Mouse (Mus musculus) forebrain, embryonic 15.5 days (tissue): Measurements from ENCODE around the gene Gm37240. TPM values are rescaled to one million over a fixed set of nuclear protein-coding genes. Genes with fewer than 3 reads are reported as not detected.

Experiments used
- ATAC-seq: fragments of 200-750 bp; cut with Nextera tagmentation; replicated peaks from 2 replicates; pipeline ENCODE4 v1.8.0; 2017; ENCODE audit warnings: mild to moderate bottlenecking, moderate TSS enrichment, moderate library complexity
- H3K27ac ChIP-seq: fragments of 300-500 bp; sonication (generic); replicated peaks from 2 replicates; pipeline ENCODE4 v1.5.1; 2015; ENCODE audit warnings: mild to moderate bottlenecking, inconsistent platforms
- H3K27me3 ChIP-seq: fragments of 300-500 bp; sonication (generic); 2 replicates; pipeline ENCODE4 v1.6.1; 2015; ENCODE audit warnings: inconsistent platforms
- H3K36me3 ChIP-seq: fragments of 300-500 bp; sonication (generic); 2 replicates; pipeline ENCODE4 v1.6.1; 2015; ENCODE audit warnings: mild to moderate bottlenecking, inconsistent platforms
- H3K4me1 ChIP-seq: fragments of 300-500 bp; sonication (generic); 2 replicates; pipeline ENCODE4 v1.6.1; 2015; ENCODE audit warnings: inconsistent platforms
- H3K4me2 ChIP-seq: fragments of 300-500 bp; sonication (generic); replicated peaks from 2 replicates; pipeline ENCODE4 v1.6.1; 2015; ENCODE audit warnings: mild to moderate bottlenecking, inconsistent platforms
- H3K4me3 ChIP-seq: fragments of 300-500 bp; sonication (generic); 2 replicates; pipeline ENCODE4 v1.5.1; 2015; ENCODE audit warnings: mild to moderate bottlenecking, inconsistent platforms
- H3K9ac ChIP-seq: fragments of 300-500 bp; sonication (generic); replicated peaks from 2 replicates; pipeline ENCODE4 v1.6.1; 2015; ENCODE audit warnings: mild to moderate bottlenecking, inconsistent platforms
- H3K9me3 ChIP-seq: fragments of 300-500 bp; sonication (generic); 2 replicates; pipeline ENCODE4 v1.6.1; 2016; ENCODE audit warnings: inconsistent platforms
- WGBS: fragments of 180-500 bp; shearing (Covaris S2); methylation state at CpG from one replicate; pipeline ENCODE4 v1.1.7; 2015; ENCODE audit warnings: mixed read lengths; 5-methylcytosine and 5-hydroxymethylcytosine counted together
- polyA plus RNA-seq: library from polyadenylated mRNA; unstranded; fragments of >200 nt; fragmentation: Nextera tagmentation; extraction: Ambion mirVana; gene quantifications from 2 replicates; pipeline ENCODE4 v1.2.1, GENCODE M21; 2015

Gm37240 gene
- polyA plus RNA-seq, 1 experiment from 2014 or later, result 2.2 TPM

GRCm38 (mm10) chr3:84732016-84732502 lies 1155.3 kb downstream of the Gm37240 start:
- peak overlapping the region; percentile 77 for H3K27ac ChIP-seq
- H3K27me3 ChIP-seq, result no peaks in the 10 kb centered on the region
- peak overlapping the region; percentile 64 for H3K4me2 ChIP-seq
- no peaks in the 10 kb centered on the region for H3K9me3 ChIP-seq
- H3K4me3 ChIP-seq, result peak overlapping the region; percentile 31
- peak overlapping the region; percentile 38 for H3K9ac ChIP-seq
- H3K4me1 ChIP-seq, result peaks cover 23% of the 10 kb centered on the region
- peak; percentile 79 for ATAC-seq
- H3K36me3 ChIP-seq, result no peaks in the 10 kb centered on the region
- under 1% methylated on average over 20 of the region's 20 CpGs for WGBS

GRCm38 (mm10) chr3:84731403-84732015 lies 1155.8 kb downstream of the Gm37240 start:
- H3K27me3 ChIP-seq, result no peaks in the 10 kb centered on the region
- no peaks in the 10 kb centered on the region for H3K9me3 ChIP-seq
- WGBS, result 7% methylated on average over 9 of the region's 9 CpGs
- peaks cover 23% of the 10 kb centered on the region for H3K4me1 ChIP-seq
- peak overlapping the region; percentile 38 for H3K9ac ChIP-seq
- peak overlapping the region; percentile 31 for H3K4me3 ChIP-seq
- peak overlapping the region; percentile 77 for H3K27ac ChIP-seq
- H3K36me3 ChIP-seq, result no peaks in the 10 kb centered on the region
- ATAC-seq, result peak; percentile 62
- H3K4me2 ChIP-seq, result peak overlapping the region; percentile 64

- no peak; the same call in 1 of the 2 replicates for ATAC-seq
- Histone ChIP-seq H3K4me2 (peak overlapping the region; percentile 64), H3K36me3 (no peaks in the 10 kb centered on the region), H3K9me3 (no peaks in the 10 kb centered on the region), H3K4me3 (no peak overlapping the region), H3K27me3 (no peaks in the 10 kb centered on the region), H3K4me1 (peaks cover 23% of the 10 kb centered on the region), H3K27ac (peak overlapping the region; percentile 77), H3K9ac (no peak overlapping the region)
- 29% methylated on average over 5 of the region's 5 CpGs for WGBS
These were observed 1156.3 kb downstream of the Gm37240 start for GRCm38 (mm10) chr3:84731003-84731402.

DNA sequence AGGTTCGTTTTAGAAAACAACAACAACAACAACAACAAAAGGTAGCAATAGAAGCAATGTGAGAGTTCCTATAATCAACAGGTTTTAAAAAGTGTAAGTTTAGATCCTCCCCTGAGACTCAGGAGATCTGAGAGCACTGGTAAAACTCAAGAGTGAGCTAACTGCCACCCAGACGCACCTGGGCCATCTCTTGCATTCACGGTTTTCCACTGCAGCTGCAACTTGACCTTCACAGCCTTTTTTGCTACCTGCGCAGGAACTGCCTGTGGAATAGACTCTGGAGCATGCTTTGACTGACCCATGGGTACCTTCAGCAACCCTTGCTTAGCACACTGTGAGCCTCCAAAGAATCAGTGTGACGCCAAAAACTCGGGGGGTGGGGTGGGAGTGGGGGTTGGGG lies 1157.5 kb downstream of the Gm37240 start:
- H3K27me3 ChIP-seq, result no peaks in the 10 kb centered on the region
- peaks cover 23% of the 10 kb centered on the region for H3K4me1 ChIP-seq
- no peaks in the 10 kb centered on the region for H3K9me3 ChIP-seq

DNA sequence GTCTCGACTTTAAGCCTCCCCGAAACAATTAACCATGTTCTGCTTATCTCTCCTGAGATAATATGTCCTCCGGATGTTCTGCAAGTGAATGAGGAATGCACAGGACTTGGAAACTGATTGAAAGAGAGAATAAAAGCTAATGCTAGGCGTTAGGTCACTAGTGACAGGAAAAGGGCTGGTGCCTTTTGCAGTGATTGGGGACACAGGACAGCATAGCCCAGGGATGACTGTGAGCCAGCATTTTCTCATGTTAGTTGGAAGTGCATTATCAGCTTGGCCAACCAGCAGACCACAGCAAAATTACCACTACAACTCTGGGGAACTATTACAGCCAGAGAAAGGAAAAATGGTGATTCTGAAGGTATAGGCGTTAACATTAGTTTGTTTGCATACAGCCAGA lies 1163.3 kb downstream of the Gm37240 start:
- H3K9me3 ChIP-seq, result no peaks in the 10 kb centered on the region
- H3K27me3 ChIP-seq, result no peaks in the 10 kb centered on the region
- no peak overlapping the region for H3K9ac ChIP-seq
- no peak overlapping the region for H3K4me3 ChIP-seq
- 72% methylated on average over 5 of the region's 5 CpGs for WGBS
- H3K4me1 ChIP-seq, result no peaks in the 10 kb centered on the region
- ATAC-seq, result no peak
- no peaks in the 10 kb centered on the region for H3K36me3 ChIP-seq
- no peak overlapping the region for H3K4me2 ChIP-seq
- H3K27ac ChIP-seq, result no peak overlapping the region

More for the DNA sequence above, 1157.5 kb downstream of the Gm37240 start:
- Histone ChIP-seq H3K27ac (no peak overlapping the region), H3K9ac (no peak overlapping the region), H3K36me3 (no peaks in the 10 kb centered on the region), H3K4me3 (no peak overlapping the region), H3K4me2 (no peak overlapping the region)
- WGBS, result 86% methylated on average over 6 of the region's 6 CpGs
- ATAC-seq, result no peak

DNA sequence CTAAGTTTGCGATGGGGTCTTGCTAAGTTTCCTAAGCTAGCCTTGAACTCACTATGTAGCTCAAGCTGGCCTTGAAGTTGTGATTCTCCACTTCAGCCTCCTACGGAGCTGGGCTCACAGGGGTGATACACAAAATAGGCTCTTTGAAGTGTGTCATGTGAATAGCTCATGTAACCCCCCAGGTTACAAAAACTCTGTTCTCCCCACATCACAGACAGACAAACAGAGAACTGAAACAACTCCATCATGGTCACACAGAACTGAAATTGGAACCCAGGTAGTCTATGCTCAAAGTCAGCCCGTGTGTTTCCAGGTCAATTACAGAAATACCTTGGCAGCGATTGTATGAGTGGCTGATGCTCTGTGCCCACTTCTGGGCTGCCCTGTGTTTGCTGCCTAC lies 1164.6 kb downstream of the Gm37240 start:
- H3K4me2 ChIP-seq, result no peak overlapping the region
- H3K9me3 ChIP-seq, result no peaks in the 10 kb centered on the region
- no peak overlapping the region for H3K27ac ChIP-seq
- H3K4me1 ChIP-seq, result no peaks in the 10 kb centered on the region
- no peak overlapping the region for H3K4me3 ChIP-seq
- no peaks in the 10 kb centered on the region for H3K36me3 ChIP-seq
- ATAC-seq, result no peak
- no peaks in the 10 kb centered on the region for H3K27me3 ChIP-seq
- 87% methylated on average over 4 of the region's 4 CpGs for WGBS
- no peak overlapping the region for H3K9ac ChIP-seq

DNA sequence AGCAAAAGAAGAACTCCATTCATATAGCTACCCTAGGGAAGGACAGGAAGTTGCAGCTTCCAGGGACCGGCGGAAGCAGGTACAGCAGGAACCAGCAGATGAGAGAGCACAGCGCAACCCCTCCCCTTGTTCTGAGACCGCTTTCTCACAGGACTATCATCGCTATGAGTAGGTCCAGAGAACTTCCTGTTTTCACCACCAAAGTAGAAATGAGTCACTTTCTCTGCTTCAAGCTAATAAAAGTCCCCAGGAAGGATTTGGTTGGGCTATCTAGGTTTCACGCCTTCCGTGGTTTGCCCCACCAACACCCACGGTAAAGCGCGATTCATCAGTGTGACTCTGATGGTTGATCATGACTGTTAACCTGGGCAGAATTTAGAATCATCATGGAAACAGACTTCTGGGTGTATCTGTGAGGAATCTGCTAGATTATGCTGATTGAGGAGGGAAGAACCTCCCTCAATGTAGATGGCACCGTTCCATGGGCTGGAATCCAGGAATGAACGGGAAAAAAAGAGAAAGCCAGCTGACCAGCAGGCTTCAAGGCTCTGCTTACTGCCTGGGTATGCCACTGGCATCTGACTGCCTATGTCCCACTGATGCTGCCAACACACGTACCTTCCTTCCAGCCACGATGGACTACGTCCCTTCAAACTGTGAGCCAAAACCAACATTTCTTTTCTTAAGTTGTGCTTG lies 1172.1 kb downstream of the Gm37240 start:
- Histone ChIP-seq H3K4me3 (no peak overlapping the region), H3K4me2 (no peak overlapping the region), H3K9me3 (no peaks in the 10 kb centered on the region), H3K36me3 (no peaks in the 10 kb centered on the region), H3K27ac (no peak overlapping the region), H3K4me1 (no peaks in the 10 kb centered on the region), H3K9ac (no peak overlapping the region), H3K27me3 (no peaks in the 10 kb centered on the region)
- WGBS, result 91% methylated on average over 15 of the region's 15 CpGs
- no peak for ATAC-seq

DNA sequence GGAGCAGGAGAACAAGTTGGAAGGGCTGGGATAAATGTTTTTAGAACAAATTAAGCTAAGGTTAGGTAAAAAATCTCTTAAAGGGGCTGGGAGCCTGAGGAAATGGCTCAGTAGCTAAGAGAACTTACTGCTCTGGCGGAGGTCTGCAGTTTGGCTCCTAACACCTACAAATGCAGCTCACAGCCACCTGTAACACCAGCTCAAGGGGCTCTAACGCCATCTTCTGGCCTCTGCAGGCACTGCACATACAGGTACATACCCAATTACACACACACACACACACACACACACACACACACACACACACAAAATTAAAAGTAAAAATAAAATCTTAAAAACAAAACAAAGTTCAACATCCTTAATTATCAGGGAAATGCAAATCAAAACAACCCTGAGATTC lies 1174.4 kb downstream of the Gm37240 start:
- no peak overlapping the region for H3K4me3 ChIP-seq
- 54% methylated on average over 2 of the region's 2 CpGs for WGBS
- no peak overlapping the region for H3K4me2 ChIP-seq
- H3K27ac ChIP-seq, result no peak overlapping the region
- H3K27me3 ChIP-seq, result no peaks in the 10 kb centered on the region
- no peaks in the 10 kb centered on the region for H3K4me1 ChIP-seq
- no peak overlapping the region for H3K9ac ChIP-seq
- no peak for ATAC-seq
- no peaks in the 10 kb centered on the region for H3K36me3 ChIP-seq
- H3K9me3 ChIP-seq, result no peaks in the 10 kb centered on the region

- Histone ChIP-seq H3K36me3 (no peaks in the 10 kb centered on the region), H3K27me3 (no peaks in the 10 kb centered on the region), H3K4me2 (no peak overlapping the region), H3K4me1 (no peaks in the 10 kb centered on the region), H3K9me3 (no peaks in the 10 kb centered on the region), H3K27ac (no peak overlapping the region), H3K9ac (no peak overlapping the region), H3K4me3 (no peak overlapping the region)
- ATAC-seq, result no peak
- 85% methylated on average over 4 of the region's 4 CpGs for WGBS
These were observed 1176.6 kb downstream of the Gm37240 start for GRCm38 (mm10) chr3:84710723-84711122.

- WGBS, result 87% methylated on average over 8 of the region's 8 CpGs
- H3K9ac ChIP-seq, result no peak overlapping the region
- H3K27ac ChIP-seq, result no peak overlapping the region
- H3K4me2 ChIP-seq, result no peak overlapping the region
- H3K36me3 ChIP-seq, result no peaks in the 10 kb centered on the region
- no peaks in the 10 kb centered on the region for H3K4me1 ChIP-seq
- H3K27me3 ChIP-seq, result no peaks in the 10 kb centered on the region
- no peak for ATAC-seq
- H3K9me3 ChIP-seq, result no peaks in the 10 kb centered on the region
- no peak overlapping the region for H3K4me3 ChIP-seq
These were observed 1177.4 kb downstream of the Gm37240 start for GRCm38 (mm10) chr3:84709967-84710366.

GRCm38 (mm10) chr3:84709100-84709499 lies 1178.2 kb downstream of the Gm37240 start:
- no peak overlapping the region for H3K4me3 ChIP-seq
- no peak overlapping the region for H3K9ac ChIP-seq
- 84% methylated on average over 8 of the region's 8 CpGs for WGBS
- no peak for ATAC-seq
- no peaks in the 10 kb centered on the region for H3K4me1 ChIP-seq
- no peak overlapping the region for H3K27ac ChIP-seq
- no peaks in the 10 kb centered on the region for H3K27me3 ChIP-seq
- no peak overlapping the region for H3K4me2 ChIP-seq
- H3K9me3 ChIP-seq, result no peaks in the 10 kb centered on the region
- no peaks in the 10 kb centered on the region for H3K36me3 ChIP-seq

DNA sequence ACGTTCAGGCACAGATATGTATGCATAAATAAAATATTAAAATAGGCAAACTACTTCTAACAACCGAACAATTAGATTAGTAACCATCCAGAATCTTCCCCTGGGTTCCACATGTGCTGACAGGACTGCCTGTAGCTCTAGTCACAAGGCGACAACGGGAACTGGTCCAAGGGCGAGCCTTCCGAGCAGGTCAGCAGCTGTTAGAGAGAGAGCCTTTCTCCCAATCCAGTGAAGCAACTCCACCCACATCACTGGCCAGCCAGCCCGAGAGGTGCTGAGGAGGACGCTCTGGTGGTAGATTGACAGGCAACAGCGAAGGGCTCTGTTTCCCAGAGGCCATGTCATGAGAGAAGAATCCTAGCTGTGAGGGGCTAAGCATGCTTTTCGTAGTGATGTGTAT lies 1178.8 kb downstream of the Gm37240 start:
- ATAC-seq, result no peak
- WGBS, result 85% methylated on average over 10 of the region's 10 CpGs
- Histone ChIP-seq H3K36me3 (no peaks in the 10 kb centered on the region), H3K27me3 (no peaks in the 10 kb centered on the region), H3K4me3 (no peak overlapping the region), H3K9me3 (no peaks in the 10 kb centered on the region), H3K27ac (no peak overlapping the region), H3K9ac (no peak overlapping the region), H3K4me1 (no peaks in the 10 kb centered on the region), H3K4me2 (no peak overlapping the region)
